Comparison of ENCODE assay signal across 8 mouse cellular contexts in the genomic region with DNA sequence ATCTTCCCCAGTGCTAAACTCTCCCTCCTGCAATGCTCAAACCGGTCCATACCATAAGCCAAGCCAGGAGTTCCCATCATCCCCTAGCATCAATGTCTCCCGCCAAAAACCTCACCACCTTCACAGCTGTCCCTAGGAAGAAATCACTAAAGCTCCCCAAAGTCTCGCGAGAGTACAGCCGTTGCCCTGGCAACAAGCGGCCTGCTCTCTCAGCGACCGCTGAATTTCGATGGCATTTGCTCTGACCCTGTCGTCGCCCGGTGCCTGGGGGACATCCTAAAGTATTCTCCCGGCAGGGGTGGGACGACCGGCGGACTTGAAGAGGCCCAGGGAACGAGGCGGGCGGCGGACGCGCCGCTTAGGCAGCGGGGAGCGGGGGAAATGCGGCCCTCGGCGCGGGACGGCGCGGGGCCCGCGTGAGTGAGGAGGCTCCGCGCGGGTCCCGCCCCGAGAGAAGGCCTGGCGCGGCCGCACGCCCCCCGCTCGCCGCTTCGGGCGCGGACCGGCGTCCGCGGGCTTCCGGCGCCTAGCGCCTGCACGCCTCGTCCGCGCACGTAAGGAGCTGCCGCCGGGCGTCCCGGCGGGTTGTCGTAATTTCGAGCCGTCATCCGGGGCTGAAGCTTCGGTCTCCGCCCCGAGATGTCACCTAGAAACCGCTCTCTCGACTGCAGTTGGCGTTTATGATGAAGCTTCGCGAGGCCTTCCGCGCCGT. TPM values are rescaled to one million over a fixed set of nuclear protein-coding genes. Genes with fewer than 3 reads are reported as not detected.
A peak's percentile ranks its signal among the peaks of the same experiment; 100 is the strongest.
DNase-seq lines count a peak whose midpoint lies in the region; ATAC-seq and TF ChIP-seq lines count a peak whose summit lies in the region.

Gene Agbl3, plus strand, starts transcription at position 202 of the 712 bp plus-strand sequence.

- DNase-seq in B cell, adult 2 months, result peak; percentile 95 to 96
- DNase-seq in brain, embryonic 14.5 days (ENCODE audit: low read depth), result peak; percentile 97
- peak; percentile 79 for DNase-seq in liver, adult 2 months (ENCODE audit: extremely low read depth, low read depth, low spot score)
- DNase-seq in splenic B cell, adult 2 months (ENCODE audit: low read depth, low spot score), result peak; percentile 96

- peak within 1 kb of the TSS; percentile 99 for H3K27ac ChIP-seq in heart, embryonic 11.5 days (ENCODE audit: low read depth, low read length)
- H3K27ac ChIP-seq in kidney, embryonic 16.5 days (ENCODE audit: low read length), result peak within 1 kb of the TSS; percentile 95
- peak within 1 kb of the TSS; percentile 82 for H3K27ac ChIP-seq in liver, adult 2 months (replicated peaks; ENCODE audit: insufficient read depth, low read depth, low read length)

- ATAC-seq in heart, embryonic 11.5 days (replicated peaks; ENCODE audit: insufficient number of reproducible peaks, low FRiP score, low TSS enrichment), result peak; percentile 89
- ATAC-seq in kidney, embryonic 16.5 days (ENCODE audit: low FRiP score, low TSS enrichment), result peak; percentile 94

- no peak for TF ChIP-seq CTCF in brain, embryonic 14.5 days (IDR thresholded peaks at IDR 0.05; ENCODE audit: borderline replicate concordance, extremely low read depth, insufficient read depth, insufficient read length)
- TF ChIP-seq CTCF in liver, adult 2 months (IDR thresholded peaks at IDR 0.05; ENCODE audit: low read depth, low read length), result 0 out of 2 replicates have a peak, but pooled peaks have one; percentile 2

- H3K4me3 ChIP-seq in erythroblast, embryonic 14.5 days (replicated peaks), result peak within 1 kb of the TSS; percentile 84
- peak within 1 kb of the TSS; percentile 74 for H3K4me3 ChIP-seq in heart, embryonic 11.5 days (ENCODE audit: low read depth, low read length)
- H3K4me3 ChIP-seq in kidney, embryonic 16.5 days (ENCODE audit: low read length), result peak within 1 kb of the TSS; percentile 69
- H3K4me3 ChIP-seq in liver, adult 2 months (ENCODE audit: insufficient read depth, low read depth, low read length), result peak within 1 kb of the TSS; percentile 82
- H3K4me3 ChIP-seq in myocyte, result peak within 1 kb of the TSS; percentile 44

- H3K4me1 ChIP-seq in erythroblast, embryonic 14.5 days (ENCODE audit: control insufficient read depth), result peaks cover 22% of the 10 kb centered on the region
- 0 out of 2 replicates have a peak, but pooled peaks cover 3% of the 10 kb centered on the region for H3K4me1 ChIP-seq in heart, embryonic 11.5 days (ENCODE audit: control insufficient read depth, insufficient read depth, low read length)
- no peaks in the 10 kb centered on the region for H3K4me1 ChIP-seq in kidney, embryonic 16.5 days (ENCODE audit: insufficient read depth, low read length)
- H3K4me1 ChIP-seq in liver, adult 2 months (ENCODE audit: control insufficient read depth, insufficient read depth, low read length), result peaks cover 2% of the 10 kb centered on the region; the same call in 1 of the 2 replicates

- H3K9ac ChIP-seq in heart, embryonic 11.5 days (ENCODE audit: low read depth, low read length), result peak within 1 kb of the TSS; percentile 94
- peak within 1 kb of the TSS; percentile 92 for H3K9ac ChIP-seq in kidney, embryonic 16.5 days (replicated peaks; ENCODE audit: low read length)
- peak within 1 kb of the TSS; percentile 85 for H3K9ac ChIP-seq in liver, adult 2 months (ENCODE audit: low read depth, low read length)

- H3K36me3 ChIP-seq in erythroblast, embryonic 14.5 days (ENCODE audit: control insufficient read depth), result peaks cover 10% of the 10 kb centered on the region
- no peaks in the 10 kb centered on the region for H3K36me3 ChIP-seq in heart, embryonic 11.5 days (ENCODE audit: control insufficient read depth, insufficient read depth, low read length)
- no peaks in the 10 kb centered on the region for H3K36me3 ChIP-seq in kidney, embryonic 16.5 days (ENCODE audit: insufficient read depth, low read length)
- H3K36me3 ChIP-seq in liver, adult 2 months (ENCODE audit: control insufficient read depth, insufficient read depth, low read length), result no peaks in the 10 kb centered on the region
- H3K36me3 ChIP-seq in myocyte (ENCODE audit: control insufficient read depth, insufficient read depth), result peaks cover 9% of the 10 kb centered on the region
- H3K36me3 ChIP-seq in splenic B cell, adult 2 months (ENCODE audit: control insufficient read depth, insufficient read depth, low read length, poor library complexity, severe bottlenecking), result no peaks in the 10 kb centered on the region

- under 1% methylated on average over 80 of the region's 81 CpGs for WGBS in heart, embryonic 11.5 days (ENCODE audit: insufficient replicate concordance)
- WGBS in kidney, embryonic 16.5 days, result under 1% methylated on average over 49 of the region's 81 CpGs
- WGBS in liver, adult 2 months, result under 1% methylated on average over 76 of the region's 81 CpGs

- peak within 1 kb of the TSS; percentile 87 for H3K4me2 ChIP-seq in heart, embryonic 11.5 days
- H3K4me2 ChIP-seq in kidney, embryonic 16.5 days (replicated peaks; ENCODE audit: low read depth, low read length), result peak within 1 kb of the TSS; percentile 85
- peak within 1 kb of the TSS; percentile 91 for H3K4me2 ChIP-seq in myocyte (ENCODE audit: low read depth)

- peak; percentile 42 for TF ChIP-seq POLR2A in brain, embryonic 14.5 days (IDR thresholded peaks at IDR 0.05; ENCODE audit: borderline replicate concordance, extremely low read depth, insufficient read depth, insufficient read length, poor library complexity, severe bottlenecking)
- TF ChIP-seq POLR2A in liver, adult 2 months (IDR thresholded peaks at IDR 0.05; ENCODE audit: extremely low read depth, insufficient read depth, low read length), result no peak
- TF ChIP-seq POLR2A in myocyte (IDR thresholded peaks at IDR 0.05; ENCODE audit: insufficient read length, low read depth), result peak; percentile 77

- H3K9me3 ChIP-seq in erythroblast, embryonic 14.5 days (ENCODE audit: control insufficient read depth, low read length), result no peaks in the 10 kb centered on the region
- no peaks in the 10 kb centered on the region for H3K9me3 ChIP-seq in heart, embryonic 11.5 days (replicated peaks; ENCODE audit: control insufficient read depth, low read length)
- H3K9me3 ChIP-seq in kidney, embryonic 16.5 days (ENCODE audit: low read length), result no peaks in the 10 kb centered on the region

- H3ac ChIP-seq in myocyte (ENCODE audit: control insufficient read depth, insufficient read length), result peak within 1 kb of the TSS; percentile 49

- H3K27me3 ChIP-seq in erythroblast, embryonic 14.5 days (ENCODE audit: control insufficient read depth), result no peaks in the 10 kb centered on the region
- H3K27me3 ChIP-seq in heart, embryonic 11.5 days (ENCODE audit: control insufficient read depth, insufficient read depth, low read length), result no peaks in the 10 kb centered on the region
- H3K27me3 ChIP-seq in kidney, embryonic 16.5 days (ENCODE audit: insufficient read depth, low read length), result no peaks in the 10 kb centered on the region
- no peaks in the 10 kb centered on the region for H3K27me3 ChIP-seq in liver, adult 2 months (ENCODE audit: control insufficient read depth, insufficient read depth, low read length)
- H3K27me3 ChIP-seq in myocyte (ENCODE audit: control insufficient read depth, insufficient read depth, insufficient read length), result no peaks in the 10 kb centered on the region
- no peaks in the 10 kb centered on the region for H3K27me3 ChIP-seq in splenic B cell, adult 2 months (ENCODE audit: control insufficient read depth, insufficient read depth, low read length, poor library complexity, severe bottlenecking)

- H3K79me2 ChIP-seq in liver, adult 2 months (ENCODE audit: control insufficient read depth, insufficient read depth, low read length), result no peaks in the 10 kb centered on the region
- no peaks in the 10 kb centered on the region for H3K79me2 ChIP-seq in myocyte (ENCODE audit: control insufficient read depth, insufficient read depth)

TF ChIP-seq in myocyte, 11 proteins besides CTCF, POLR2A, EP300 and RAD21:
- TF ChIP-seq USF1 (IDR thresholded peaks at IDR 0.05; ENCODE audit: low read depth) (no peak), CEBPB (IDR thresholded peaks at IDR 0.05; ENCODE audit: insufficient read depth, poor library complexity, severe bottlenecking) (no peak), REST (IDR thresholded peaks at IDR 0.05; ENCODE audit: insufficient read depth, insufficient read length) (no peak), TCF12 (IDR thresholded peaks at IDR 0.05; ENCODE audit: insufficient read depth, poor library complexity, severe bottlenecking) (no peak), MAX (IDR thresholded peaks at IDR 0.05; ENCODE audit: low read depth) (no peak), MYOD1 (IDR thresholded peaks at IDR 0.05; ENCODE audit: control insufficient read depth in 1 of 3, insufficient read length in 2 of 3, low read depth in 2 of 3) (peak; percentile 13 to 45 (median 39)), E2F4 (IDR thresholded peaks at IDR 0.05; ENCODE audit: insufficient read depth) (no peak), POLR2AphosphoS2 (IDR thresholded peaks at IDR 0.05; ENCODE audit: insufficient read length, low read depth) (peak; percentile 69), SRF (IDR thresholded peaks at IDR 0.05; ENCODE audit: control insufficient read depth, insufficient read length, low read depth) (no peak), TCF3 (IDR thresholded peaks at IDR 0.05; ENCODE audit: insufficient read length, low read depth) (no peak), MYOG (IDR thresholded peaks at IDR 0.05; ENCODE audit: control insufficient read depth in 1 of 3, insufficient read depth in 1 of 3, insufficient read length in 2 of 3, low read depth in 2 of 3) (peak in 2 of 3 experiments; percentile 70 to 74)

RNA-seq across cellular contexts. Expression of gene Agbl3, which starts in this region (rescaled TPM):
- 13.0 and 15.7 TPM in 2 replicates for polyA plus RNA-seq in brain, embryonic 14.5 days (2012; rRNA removed)
- 0.25 and 0.29 TPM in 2 replicates for polyA plus RNA-seq in erythroblast, embryonic 14.5 days (2012)
- 4.0 and 4.7 TPM in 2 replicates for polyA plus RNA-seq in heart, embryonic 11.5 days (2014; fragmentation: Nextera tagmentation; extraction: Ambion mirVana)
- 4.7 TPM in 2 replicates for polyA plus RNA-seq in kidney, embryonic 16.5 days (2015; fragmentation: Nextera tagmentation; extraction: Ambion mirVana)
- 8.4 and 8.6 TPM in 2 replicates for total RNA-seq in liver, adult 2 months (2014; rRNA removed)
- 2.2 and 2.3 TPM in 2 replicates for polyA plus RNA-seq in liver, adult 2 months (2012; rRNA removed)
- polyA plus RNA-seq in myocyte (2012; fragmentation: generic; extraction: Trizol), result 3.6 TPM

Comparison
In these comparisons a context has a peak if more than half of its experiments do, and no peak if none do; other contexts are left out.
1. Peak in every context shown above with its lines: DNase-seq, ATAC-seq, H3K4me3 ChIP-seq and H3K27ac ChIP-seq.